Mouse (Mus musculus) 416B (cell line): ENCODE results near the gene Klhl11.

Source experiments
- DNase-seq: peaks from one replicate; pipeline ENCODE4 v3.0.0; 2011; ENCODE audit warnings: low read depth

Gene Klhl11

GRCm38 (mm10) chr11:100413541-100413940 lies 59.0 kb downstream of the Klhl11 start:
- no peak for DNase-seq
